Mouse (Mus musculus) gastrocnemius, adult 18-20 months (tissue): ENCODE results near the gene 4921524J17Rik. TPM values are rescaled to one million over a fixed set of nuclear protein-coding genes. Genes with fewer than 3 reads are reported as not detected.

Source experiments
- DNase-seq: peaks from one replicate; pipeline ENCODE4 v3.0.0; 2021; ENCODE audit warnings: low spot score
- long read RNA-seq, 2 experiments: library from polyadenylated mRNA; stranded (forward); transcript quantifications; one replicate each; pipeline ENCODE4 v2.0.0; 2021
- total RNA-seq, 2 experiments: library from RNA; stranded (reverse); gene quantifications; 2 replicates each; pipeline ENCODE4 v1.2.3; 2021

Gene 4921524J17Rik
- 10 to 100 TPM; 11.1 to 13.7 TPM for total RNA-seq
- long read RNA-seq, experiment 1, transcript 4921524J17Rik-201 (4 exons, 1,587 nt): major isoform, 31 of 31 reads
- long read RNA-seq, experiment 1, partial matches to known transcripts: 0 of 31 reads
- long read RNA-seq, experiment 1, other reads (novel, unspliced or antisense): 0 of 31 reads
- long read RNA-seq, experiment 2, transcript 4921524J17Rik-201 (4 exons, 1,587 nt): major isoform, 18 of 20 reads
- long read RNA-seq, experiment 2, partial matches to known transcripts: 0 of 20 reads
- long read RNA-seq, experiment 2, other reads (novel, unspliced or antisense): 2 of 20 reads

- peak; percentile 95 for DNase-seq
Observed at GRCm38 (mm10) chr8:85432168-85433016, at the start of gene 4921524J17Rik. TSS of gene 4921524J17Rik (minus strand) at chr8:85432833.

- DNase-seq: no peak
Observed at GRCm38 (mm10) chr8:85482427-85482826, 49.8 kb upstream of the 4921524J17Rik start.

DNA sequence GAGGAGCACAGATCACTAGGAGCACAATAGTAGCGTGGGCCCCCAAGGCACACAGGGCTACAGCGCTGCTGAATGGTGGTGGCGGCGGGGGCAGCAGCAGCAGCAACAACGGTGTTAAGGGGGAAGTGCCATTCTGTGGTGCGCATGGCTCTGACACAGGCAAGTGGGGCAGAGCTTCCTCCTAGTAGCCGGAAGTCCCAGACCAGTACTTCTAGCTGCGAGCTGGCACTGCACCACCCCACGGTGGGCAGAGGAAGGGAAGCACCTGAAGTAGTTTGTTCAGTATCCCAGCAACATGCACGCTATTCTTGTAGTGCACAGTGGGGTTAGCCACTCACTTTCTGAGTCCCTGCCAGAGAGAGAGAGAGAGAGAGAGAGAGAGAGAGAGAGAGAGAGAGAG, 49.3 kb upstream of the 4921524J17Rik start:
- no peak for DNase-seq

DNA sequence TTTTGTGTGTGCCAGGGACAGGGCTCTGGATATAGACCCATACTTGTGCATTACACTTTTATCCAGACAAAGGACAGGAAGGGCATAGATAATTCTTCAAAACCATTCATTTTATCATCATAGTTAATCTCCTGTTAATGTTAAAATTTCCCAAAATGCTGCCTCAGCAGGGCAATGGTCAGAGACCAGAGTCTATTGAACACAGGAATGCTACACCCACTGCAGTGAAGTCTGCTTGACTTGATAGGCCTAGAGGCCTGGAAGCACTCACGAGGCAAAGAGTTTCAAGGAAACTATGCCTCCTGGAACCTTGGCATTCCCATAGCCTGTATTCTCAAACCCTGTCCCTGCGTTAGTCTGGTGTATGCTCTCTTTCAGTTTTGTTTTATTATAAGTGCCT, 47.1 kb upstream of the 4921524J17Rik start:
- DNase-seq: no peak

- DNase-seq: no peak
Observed at GRCm38 (mm10) chr8:85478397-85478796, 45.8 kb upstream of the 4921524J17Rik start.

- DNase-seq: no peak
Observed at GRCm38 (mm10) chr8:85476970-85477545, 44.4 kb upstream of the 4921524J17Rik start.

DNA sequence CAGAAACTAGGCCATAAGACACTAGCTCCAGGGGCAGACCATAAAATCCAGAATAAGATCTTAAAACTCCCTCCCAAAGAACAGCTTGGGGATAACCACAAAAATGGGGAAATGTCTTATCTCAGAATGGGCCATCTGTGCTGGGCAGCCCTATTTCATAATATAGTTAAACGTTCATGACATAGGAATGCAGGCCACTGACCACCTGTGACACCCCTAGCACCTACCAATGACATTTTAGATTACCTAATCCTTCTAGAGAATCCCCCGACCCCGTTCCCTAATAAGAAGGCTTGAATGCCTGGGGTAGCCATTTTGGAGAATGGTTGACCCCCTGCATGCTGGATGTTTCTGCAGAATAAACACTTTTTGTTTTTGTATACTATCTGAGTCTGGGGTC, 42.3 kb upstream of the 4921524J17Rik start:
- DNase-seq: no peak

DNA sequence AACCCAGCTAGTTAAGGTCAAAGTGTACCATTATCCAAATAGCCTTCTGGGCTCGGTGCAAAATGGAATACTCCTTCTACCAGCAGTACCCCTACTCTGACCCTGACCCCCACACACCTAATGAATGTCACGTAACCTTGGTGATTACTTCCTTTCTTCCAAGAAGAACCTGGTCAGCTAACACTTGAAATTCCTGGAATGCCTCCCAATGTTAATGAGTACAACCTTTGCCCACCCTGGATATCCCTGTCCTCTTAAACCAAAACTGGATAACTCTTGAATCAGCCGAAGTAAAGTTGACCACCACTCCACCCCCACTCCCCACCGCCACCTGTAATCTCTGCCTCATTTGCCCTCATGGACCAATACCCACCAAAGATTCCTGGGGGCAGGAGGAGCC, 40.6 kb upstream of the 4921524J17Rik start:
- no peak for DNase-seq

- DNase-seq: no peak
Observed at GRCm38 (mm10) chr8:85472800-85473199, 40.2 kb upstream of the 4921524J17Rik start.

GRCm38 (mm10) chr8:85470753-85471152, 38.1 kb upstream of the 4921524J17Rik start:
- no peak for DNase-seq

GRCm38 (mm10) chr8:85466056-85466455, 33.4 kb upstream of the 4921524J17Rik start:
- DNase-seq: no peak

DNA sequence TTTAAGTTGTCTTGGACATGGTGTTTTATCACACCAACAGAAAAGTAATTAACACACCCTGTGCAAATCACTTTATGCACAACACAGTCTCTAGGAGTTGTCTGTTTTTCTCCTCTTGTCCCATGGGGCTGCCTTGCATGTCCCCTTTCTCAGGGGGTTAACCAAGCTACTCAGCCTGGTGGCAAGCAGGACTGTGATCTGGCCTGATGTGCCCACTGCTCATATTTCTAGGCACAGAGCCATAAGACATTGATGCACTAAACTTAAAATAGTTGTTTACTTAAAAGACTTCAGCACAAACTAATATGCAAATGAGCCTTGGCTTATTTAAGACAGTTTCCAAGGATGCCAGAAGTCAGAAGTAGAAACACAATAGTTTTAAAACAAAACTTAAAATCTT, 31.7 kb upstream of the 4921524J17Rik start:
- peak; percentile 60 for DNase-seq

DNA sequence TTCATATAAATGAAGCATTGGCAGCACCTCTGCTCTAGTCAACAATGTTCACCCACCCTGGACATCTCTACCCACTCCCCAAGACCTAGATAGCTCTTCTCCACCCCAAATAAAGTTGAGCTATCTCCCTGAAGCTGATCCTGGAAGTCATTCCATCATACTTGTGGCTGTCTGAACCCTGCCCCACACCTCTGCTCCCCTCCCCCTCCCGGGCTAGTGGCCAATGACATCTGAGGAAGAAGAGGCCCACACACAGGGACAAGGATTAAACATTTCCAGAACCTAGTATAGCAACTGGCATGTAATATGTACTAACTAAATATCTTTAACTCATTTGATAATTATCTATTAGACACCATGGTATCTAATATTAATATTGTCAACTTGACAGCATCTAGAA, 29.8 kb upstream of the 4921524J17Rik start:
- DNase-seq: no peak

DNA sequence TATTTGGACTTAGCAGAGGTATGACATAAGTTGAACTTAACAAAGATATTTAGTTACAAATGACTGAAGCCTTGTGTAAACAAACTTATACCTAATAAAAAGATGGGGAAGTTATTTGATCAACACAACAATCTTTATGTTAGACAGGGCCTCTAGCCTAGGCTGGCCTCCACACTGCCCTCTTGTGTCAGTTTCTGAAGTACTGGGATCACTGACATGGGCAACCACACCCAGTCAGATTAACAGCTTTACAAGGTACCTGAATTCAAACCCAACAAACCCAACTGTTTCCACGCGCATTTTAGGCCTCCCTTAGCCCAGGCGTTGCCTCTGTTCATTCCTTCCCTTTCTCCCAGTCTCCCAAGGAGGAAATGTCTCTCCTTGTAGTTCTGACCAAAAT, 28.7 kb upstream of the 4921524J17Rik start:
- peak; percentile 26 for DNase-seq

DNA sequence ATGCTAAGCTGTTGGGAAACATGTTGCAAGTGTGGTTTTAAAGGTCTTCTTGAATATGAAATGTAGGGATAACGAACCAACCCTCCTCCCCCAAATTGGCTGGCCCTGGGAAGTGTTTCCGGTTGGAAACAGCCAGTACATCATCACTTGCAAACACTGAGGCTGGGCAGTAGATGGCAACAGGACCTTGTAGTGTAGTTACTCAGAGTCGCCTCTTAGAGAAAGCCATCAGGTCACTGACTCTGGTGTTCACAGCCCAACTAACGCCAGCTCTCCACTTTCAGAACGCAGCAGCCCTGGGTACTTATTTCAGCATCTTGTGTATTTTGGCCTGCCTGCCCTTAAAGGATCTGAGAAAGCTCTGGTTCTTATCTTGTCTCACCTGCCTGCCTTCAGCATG, 28.2 kb upstream of the 4921524J17Rik start:
- peak; percentile 51 for DNase-seq

GRCm38 (mm10) chr8:85459582-85459981, 26.9 kb upstream of the 4921524J17Rik start:
- no peak for DNase-seq

DNA sequence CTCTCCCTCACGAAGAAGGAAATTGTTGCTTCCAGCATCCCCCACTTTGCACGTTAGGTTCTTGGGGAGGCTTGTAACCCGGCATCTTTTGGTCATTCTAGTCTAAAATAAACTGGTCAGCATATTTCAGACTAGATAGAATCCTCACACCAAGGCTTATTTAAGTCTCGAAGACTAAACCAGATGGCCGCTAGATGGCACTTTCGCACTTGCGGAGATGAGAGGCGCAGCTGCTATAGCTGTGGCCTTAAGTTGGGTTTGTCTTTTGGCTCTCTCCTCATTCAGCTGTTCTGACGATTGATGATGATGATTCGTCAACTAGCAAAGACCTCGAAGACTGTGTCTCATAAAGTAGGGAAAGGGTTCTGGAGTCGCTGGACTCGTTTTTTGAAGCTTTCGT, 23.9 kb upstream of the 4921524J17Rik start:
- peak; percentile 68 for DNase-seq

DNA sequence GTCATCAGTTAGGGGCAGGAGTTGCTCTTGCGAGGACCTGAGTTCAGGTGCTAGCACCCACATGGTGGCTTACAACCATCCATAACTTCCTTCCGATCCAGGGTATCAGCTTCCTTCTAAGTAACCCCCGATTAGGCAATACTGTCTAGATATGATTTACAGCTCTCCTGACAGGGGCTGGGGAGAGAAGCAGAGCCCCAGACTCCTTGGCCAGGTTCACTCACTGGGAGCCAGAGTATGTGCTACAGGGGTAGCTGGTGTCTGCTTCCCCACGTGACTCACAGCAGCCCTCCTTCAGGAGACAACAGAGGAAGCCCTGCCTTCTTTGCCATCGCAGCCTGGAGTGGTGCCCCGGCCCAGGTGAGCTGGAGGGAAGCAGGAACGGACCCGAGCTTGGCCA, 22.1 kb upstream of the 4921524J17Rik start:
- no peak for DNase-seq

- DNase-seq: no peak
Observed at GRCm38 (mm10) chr8:85453256-85453655, 20.6 kb upstream of the 4921524J17Rik start.

DNA sequence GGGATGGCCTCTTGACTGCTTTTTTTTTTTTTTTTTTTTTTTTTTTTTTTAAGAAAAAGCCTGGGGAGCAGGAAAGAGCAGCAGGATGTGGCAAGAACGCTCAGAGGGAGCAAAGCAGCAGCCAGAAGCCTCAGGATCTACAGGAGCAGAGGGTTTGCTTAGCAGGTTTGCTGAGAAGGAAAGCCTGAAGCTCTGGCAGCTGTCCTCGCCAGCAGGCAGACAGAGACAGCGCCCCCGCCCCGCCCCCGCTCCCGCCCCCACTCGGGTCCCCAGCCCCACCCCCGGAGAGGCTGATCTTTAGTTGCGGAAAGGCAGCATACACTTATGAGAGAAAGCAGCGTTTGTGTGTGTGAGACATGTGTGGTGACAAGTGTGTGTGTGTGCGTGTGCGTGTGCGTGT, 19.7 kb upstream of the 4921524J17Rik start:
- no peak for DNase-seq

DNA sequence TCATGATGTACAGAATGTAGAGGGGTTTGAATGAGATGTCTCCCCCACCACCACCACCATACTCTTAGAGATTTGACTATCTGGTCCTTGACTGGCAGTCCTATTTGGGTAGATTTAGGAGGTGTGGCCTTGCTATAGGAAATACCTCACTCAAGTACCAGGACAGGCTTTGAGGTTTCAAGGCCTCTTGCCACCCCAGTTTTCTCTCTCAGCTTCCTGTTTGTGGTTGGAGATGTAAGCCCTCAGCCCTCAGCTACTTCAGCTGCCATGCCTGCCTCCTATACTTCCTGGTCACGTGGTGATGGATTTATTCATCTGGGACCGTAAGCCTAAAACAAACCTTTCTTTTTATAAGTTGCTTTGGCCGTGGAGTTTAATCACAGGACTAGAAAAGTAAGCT, 17.7 kb upstream of the 4921524J17Rik start:
- no peak for DNase-seq

DNA sequence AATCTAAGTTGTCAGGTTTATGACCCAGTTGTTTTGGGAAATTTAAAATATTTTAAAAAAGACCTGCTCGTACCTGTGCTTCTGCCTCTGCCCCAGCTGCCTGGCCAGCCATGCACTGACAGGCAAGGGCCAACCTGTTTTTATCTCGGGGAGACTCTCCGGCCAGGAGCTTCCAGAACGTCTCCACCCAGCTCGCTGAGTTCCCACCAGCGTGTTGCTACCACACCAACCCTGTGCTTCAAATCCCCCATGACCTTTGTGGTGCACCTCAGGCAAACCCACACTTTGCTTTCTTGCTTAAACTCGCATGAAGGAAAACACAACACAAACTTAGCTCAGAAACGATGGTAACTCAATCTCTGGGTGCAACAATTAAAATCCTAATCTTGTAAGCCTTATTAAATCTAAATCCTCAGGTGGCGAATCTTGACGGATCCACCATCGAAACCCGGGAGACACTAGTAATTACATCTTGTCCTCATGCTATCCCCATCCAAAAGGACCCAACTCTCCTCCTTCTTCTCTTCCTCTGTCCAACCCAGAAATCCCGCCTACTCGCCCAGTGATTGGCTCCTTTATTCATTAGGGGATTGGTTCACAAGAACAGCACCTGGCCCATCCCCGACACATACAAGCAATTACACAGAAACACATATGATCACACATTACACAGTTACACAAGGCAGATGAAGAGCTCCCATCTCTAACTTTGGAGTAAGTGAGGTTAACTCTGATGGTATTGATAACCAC, 13.5 kb upstream of the 4921524J17Rik start:
- DNase-seq: no peak
